Mouse (Mus musculus): ENCODE measurements around the gene Tmem91.

Tmem91 gene

GRCm38 (mm10) chr7:25674719-25675300 lies at the start of gene Tmem91:
Gene Tmem91 (minus strand): TSS chr7:25675166.
- no peak for TF ChIP-seq GATA4 (IDR thresholded peaks at IDR 0.05; ENCODE audit: insufficient replicate concordance, low read length)

GRCm38 (mm10) chr7:25720760-25721159 lies 45.8 kb upstream of the Tmem91 start:
- TF ChIP-seq GATA4 (IDR thresholded peaks at IDR 0.05; ENCODE audit: insufficient replicate concordance, low read length): no peak

GRCm38 (mm10) chr7:25719761-25720610 lies 45.0 kb upstream of the Tmem91 start:
- TF ChIP-seq GATA4 (IDR thresholded peaks at IDR 0.05; ENCODE audit: insufficient replicate concordance, low read length): no peak

GRCm38 (mm10) chr7:25718788-25719417 lies 43.9 kb upstream of the Tmem91 start, which contains the start of gene Ccdc97:
Gene Ccdc97 (minus strand): TSS chr7:25719088.
- TF ChIP-seq GATA4 (IDR thresholded peaks at IDR 0.05; ENCODE audit: insufficient replicate concordance, low read length): no peak

- TF ChIP-seq GATA4 (IDR thresholded peaks at IDR 0.05; ENCODE audit: insufficient replicate concordance, low read length): no peak
Observed at GRCm38 (mm10) chr7:25717478-25717877, 42.5 kb upstream of the Tmem91 start.

GRCm38 (mm10) chr7:25715731-25716271 lies 40.8 kb upstream of the Tmem91 start:
- no peak for TF ChIP-seq GATA4 (IDR thresholded peaks at IDR 0.05; ENCODE audit: insufficient replicate concordance, low read length)

- no peak for TF ChIP-seq GATA4 (IDR thresholded peaks at IDR 0.05; ENCODE audit: insufficient replicate concordance, low read length)
Observed at GRCm38 (mm10) chr7:25714581-25714980, 39.6 kb upstream of the Tmem91 start.

- no peak for TF ChIP-seq GATA4 (IDR thresholded peaks at IDR 0.05; ENCODE audit: insufficient replicate concordance, low read length)
Observed at GRCm38 (mm10) chr7:25712801-25713200, 37.8 kb upstream of the Tmem91 start.

GRCm38 (mm10) chr7:25711731-25712197 lies 36.8 kb upstream of the Tmem91 start:
- TF ChIP-seq GATA4 (IDR thresholded peaks at IDR 0.05; ENCODE audit: insufficient replicate concordance, low read length): no peak

GRCm38 (mm10) chr7:25711165-25711564 lies 36.2 kb upstream of the Tmem91 start:
- TF ChIP-seq GATA4 (IDR thresholded peaks at IDR 0.05; ENCODE audit: insufficient replicate concordance, low read length): no peak

- no peak for TF ChIP-seq GATA4 (IDR thresholded peaks at IDR 0.05; ENCODE audit: insufficient replicate concordance, low read length)
Observed at GRCm38 (mm10) chr7:25710519-25711130, 35.7 kb upstream of the Tmem91 start.

- TF ChIP-seq GATA4 (IDR thresholded peaks at IDR 0.05; ENCODE audit: insufficient replicate concordance, low read length): no peak
Observed at GRCm38 (mm10) chr7:25709961-25710360, 35.0 kb upstream of the Tmem91 start.

GRCm38 (mm10) chr7:25707581-25708292 lies 32.8 kb upstream of the Tmem91 start:
- peak; percentile 16; the same call in 1 of the 2 replicates for TF ChIP-seq GATA4 (IDR thresholded peaks at IDR 0.05; ENCODE audit: insufficient replicate concordance, low read length)

GRCm38 (mm10) chr7:25706578-25707170 lies 31.7 kb upstream of the Tmem91 start:
- TF ChIP-seq GATA4 (IDR thresholded peaks at IDR 0.05; ENCODE audit: insufficient replicate concordance, low read length): no peak
